Mouse (Mus musculus) small intestine, adult 2 months (tissue): Measurements from ENCODE around the gene Colq.

Experiments used
- CTCF ChIP-seq: fragments of 200-500 bp; IDR thresholded peaks from 2 replicates; pipeline ENCODE4 v1.5.1; 2012; ENCODE audit warnings: low read depth, mild to moderate bottlenecking, control low read depth, inconsistent platforms, low read length, moderate library complexity, mixed read lengths; ENCODE audit not compliant: insufficient replicate concordance, insufficient read length; ENCODE audit errors: extremely low read depth
- POLR2A ChIP-seq: fragments of 200-500 bp; IDR thresholded peaks from 2 replicates; pipeline ENCODE4 v1.6.1; 2012; ENCODE audit warnings: low read depth, mild to moderate bottlenecking, control low read depth, inconsistent platforms, low read length, moderate library complexity

DNA sequence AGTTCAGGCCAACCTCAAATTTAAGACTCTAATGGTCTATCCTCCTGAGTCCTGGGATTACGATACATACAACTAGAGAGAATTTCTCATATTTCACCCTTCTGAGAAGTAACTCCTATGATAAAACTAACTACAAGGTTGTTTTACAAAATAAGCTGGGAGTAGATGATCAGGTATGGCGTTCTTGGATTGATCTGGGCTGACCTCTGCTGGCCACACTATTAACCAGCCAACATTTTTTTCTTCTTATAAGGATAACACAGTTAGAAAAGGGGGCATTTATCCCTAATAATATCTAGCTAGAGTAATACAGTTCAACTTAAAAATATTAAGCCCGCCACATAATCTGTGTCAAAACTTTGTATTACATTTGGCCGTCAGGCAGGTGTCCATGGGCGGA, 13.8 kb upstream of the Colq start:
- TF ChIP-seq CTCF (no peak), POLR2A (no peak)
